8 mouse cellular contexts compared by ENCODE assay signal in the genomic region with DNA sequence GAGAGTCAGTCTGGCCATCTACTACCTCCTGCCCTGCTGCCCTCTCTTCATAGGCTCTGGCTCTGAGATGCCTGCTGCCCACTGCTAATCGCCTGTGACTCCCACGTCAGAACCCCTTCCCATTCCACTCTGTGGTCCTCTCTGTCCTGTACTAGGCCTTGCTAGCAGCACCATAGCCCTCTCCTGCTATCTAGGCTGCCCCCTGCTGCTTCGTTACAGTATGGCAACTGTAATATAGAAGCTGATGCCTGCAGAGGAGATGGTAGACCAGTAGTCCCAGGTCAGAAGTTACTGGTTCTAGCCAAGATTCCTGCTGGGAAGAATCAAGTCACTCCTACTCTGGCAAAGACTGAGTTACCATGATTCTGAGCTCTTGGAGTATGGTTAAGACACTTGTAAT. TPM values are rescaled to one million over a fixed set of nuclear protein-coding genes. Genes with fewer than 3 reads are reported as not detected.
DNase-seq lines count a peak whose midpoint lies in the region; ATAC-seq and TF ChIP-seq lines count a peak whose summit lies in the region.

No protein-coding gene starts in this region.

- peak; percentile 69 for TF ChIP-seq CTCF in left cerebral cortex, adult 2 months (IDR thresholded peaks at IDR 0.05)
- TF ChIP-seq CTCF in brain, embryonic 14.5 days (IDR thresholded peaks at IDR 0.05; ENCODE audit: borderline replicate concordance, extremely low read depth, insufficient read depth, insufficient read length), result peak; percentile 30; the same call in 1 of the 2 replicates
- peak; percentile 62 for TF ChIP-seq CTCF in lung, embryonic 14.5 days (IDR thresholded peaks at IDR 0.05; ENCODE audit: low read depth)
- peak; percentile 49; the same call in 1 of the 2 replicates for TF ChIP-seq CTCF in thymus, adult 2 months (IDR thresholded peaks at IDR 0.05; ENCODE audit: borderline replicate concordance, control insufficient read depth, extremely low read depth, insufficient read depth, low read length, poor library complexity)

- no peak for TF ChIP-seq POLR2A in brain, embryonic 14.5 days (IDR thresholded peaks at IDR 0.05; ENCODE audit: borderline replicate concordance, extremely low read depth, insufficient read depth, insufficient read length, poor library complexity, severe bottlenecking)
- no peak for TF ChIP-seq POLR2A in thymus, adult 2 months (IDR thresholded peaks at IDR 0.05; ENCODE audit: control insufficient read depth, extremely low read depth, insufficient read depth, low read length, poor library complexity)

- H3K36me3 ChIP-seq in lung, embryonic 14.5 days (ENCODE audit: insufficient read depth), result no peaks in the 10 kb centered on the region
- no peaks in the 10 kb centered on the region for H3K36me3 ChIP-seq in thymus, adult 2 months (ENCODE audit: control insufficient read depth, insufficient read depth, low read length)

- no peaks in the 10 kb centered on the region for H3K4me1 ChIP-seq in lung, embryonic 14.5 days (ENCODE audit: insufficient read depth)
- H3K4me1 ChIP-seq in thymus, adult 2 months (replicated peaks; ENCODE audit: control insufficient read depth, insufficient read depth, low read length), result no peaks in the 10 kb centered on the region

- no peak overlapping the region for H3K9ac ChIP-seq in lung, embryonic 14.5 days

- intact Hi-C loops in left cerebral cortex, adult 2 months (cut with DNase I), result no loop called here
- intact Hi-C loops in left cerebral cortex, postnatal 10 days (cut with DNase I), result no loop called here

- no peak overlapping the region for H3K27ac ChIP-seq in left cerebral cortex, adult 2 months
- no peak overlapping the region for H3K27ac ChIP-seq in lung, embryonic 14.5 days (ENCODE audit: low read depth)
- H3K27ac ChIP-seq in thymus, adult 2 months (ENCODE audit: control insufficient read depth, insufficient read depth, low read length), result no peak overlapping the region

- no peak overlapping the region for H3K4me3 ChIP-seq in left cerebral cortex, adult 2 months
- H3K4me3 ChIP-seq in lung, embryonic 14.5 days (ENCODE audit: low read depth, low read length), result no peak overlapping the region
- H3K4me3 ChIP-seq in thymus, adult 2 months (ENCODE audit: control insufficient read depth, insufficient read depth, low read length), result no peak overlapping the region

- peak in 1 of 2 experiments; percentile 73 for DNase-seq in left cerebral cortex, adult 2 months (ENCODE audit: extremely low spot score in 1 of 2, low spot score in 2 of 2)
- DNase-seq in left cerebral cortex, postnatal 10 days (ENCODE audit: extremely low spot score in 1 of 2, low spot score in 2 of 2), result no peak
- peak; percentile 17 for DNase-seq in MEL-GATA-1-ER (ENCODE audit: extremely low read depth, low read depth)
- peak; percentile 19 for DNase-seq in brain, embryonic 14.5 days (ENCODE audit: low read depth)
- DNase-seq in lung, embryonic 14.5 days, result peak; percentile 63
- DNase-seq in thymus, adult 2 months, result peak; percentile 83
- no peak for DNase-seq in ovary, postnatal 10 days (ENCODE audit: low spot score)

- no peak overlapping the region for H3K4me2 ChIP-seq in lung, embryonic 14.5 days

- WGBS in lung, embryonic 14.5 days, result 72% methylated on average over 3 of the region's 3 CpGs
- WGBS in thymus, adult 2 months, result 55% methylated on average over 3 of the region's 3 CpGs

- no peaks in the 10 kb centered on the region for H3K9me3 ChIP-seq in lung, embryonic 14.5 days (ENCODE audit: low read depth, low read length)

- peak; percentile 50 for ATAC-seq in inflammation-experienced regulatory T-cells, adult 6 months
- no peak for ATAC-seq in lung, embryonic 14.5 days (ENCODE audit: insufficient read depth)

- H3K27me3 ChIP-seq in lung, embryonic 14.5 days (ENCODE audit: insufficient read depth, low read length), result no peaks in the 10 kb centered on the region
- H3K27me3 ChIP-seq in thymus, adult 2 months (ENCODE audit: control insufficient read depth, insufficient read depth, low read length), result no peaks in the 10 kb centered on the region

RNA-seq across cellular contexts. Expression of a gene that starts 33.0 kb away (rescaled TPM):
- 100 to 1,000 TPM; 607 to 644 TPM for total RNA-seq in left cerebral cortex, adult 2 months (2021)
- 100 to 1,000 TPM; 768 to 793 TPM for total RNA-seq in left cerebral cortex, postnatal 10 days (2021)
- 87.5 and 126 TPM in 2 replicates for polyA plus RNA-seq in brain, embryonic 14.5 days (2012; rRNA removed)
- polyA plus RNA-seq in inflammation-experienced regulatory T-cells, adult 6 months (2017; shearing (Covaris generic)), result 10 to 100 TPM in 2 of 3 experiments, 1 to 10 TPM in 1; 5.3 to 16.7 (median 11.0) TPM
- 0.41 and 0.59 TPM in 2 replicates for polyA plus RNA-seq in lung, embryonic 14.5 days (2014; fragmentation: Nextera tagmentation; extraction: Ambion mirVana)
- 6.0 and 9.0 TPM in 2 replicates for polyA plus RNA-seq in thymus, adult 2 months (2012; rRNA removed)

Comparison
In these comparisons a context has a peak if more than half of its experiments do, and no peak if none do; other contexts are left out.
1. DNase-seq: peak in MEL-GATA-1-ER (single experiment), brain, embryonic 14.5 days (single experiment), lung, embryonic 14.5 days (single experiment) and thymus, adult 2 months (single experiment); none in left cerebral cortex, postnatal 10 days (0 of 2) and ovary, postnatal 10 days (single experiment).
2. Peak in every context shown above with its lines, with median percentiles within 50 percentile points of each other: CTCF ChIP-seq.